Mouse (Mus musculus) lung, postnatal 10 days (tissue): ENCODE data around the gene Ltn1.

Source experiments
- DNase-seq: peaks from one replicate; pipeline ENCODE4 v3.0.0; 2021

The Ltn1 gene

DNA sequence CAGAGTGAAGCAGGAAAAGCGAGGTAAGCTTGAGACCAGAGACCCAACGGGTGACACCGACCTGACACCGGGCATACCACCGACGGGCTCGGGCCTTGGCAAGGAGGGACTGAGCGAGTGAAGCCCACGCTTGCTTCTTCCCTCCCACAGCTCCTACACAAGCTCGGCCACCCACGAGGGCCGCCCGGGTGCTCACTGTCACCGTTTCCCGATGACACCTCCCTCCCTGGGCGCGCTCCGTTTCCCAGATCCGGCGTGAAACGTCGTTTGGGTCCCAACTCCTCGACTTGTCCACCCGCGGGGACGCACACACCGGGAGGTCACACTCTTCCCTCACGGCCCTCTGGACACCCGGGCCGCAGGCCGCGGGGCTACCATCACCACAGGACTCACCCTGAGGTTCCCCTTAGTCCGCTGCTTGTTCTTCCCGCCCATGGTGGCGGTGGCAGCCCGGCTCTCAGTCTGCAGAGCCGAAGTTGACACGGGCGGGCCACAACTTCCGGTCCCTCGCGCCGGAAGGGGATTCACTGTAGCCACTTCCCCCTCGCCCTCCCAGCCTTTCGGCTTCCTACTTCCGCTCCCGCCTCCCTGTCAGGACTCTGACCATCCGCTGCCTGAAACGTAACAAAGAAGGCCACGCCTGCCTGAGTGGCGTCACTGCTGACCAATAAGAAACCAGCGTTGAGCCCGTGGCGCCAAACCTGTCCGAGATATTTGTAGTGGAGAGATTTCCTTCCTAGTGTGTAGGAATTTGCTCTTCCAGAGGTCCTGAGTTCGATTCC, at the start of gene Ltn1:
Gene Ltn1 (minus strand): TSS at position 580 of the 782 bp plus-strand sequence.
- DNase-seq, result peak; percentile 99

DNA sequence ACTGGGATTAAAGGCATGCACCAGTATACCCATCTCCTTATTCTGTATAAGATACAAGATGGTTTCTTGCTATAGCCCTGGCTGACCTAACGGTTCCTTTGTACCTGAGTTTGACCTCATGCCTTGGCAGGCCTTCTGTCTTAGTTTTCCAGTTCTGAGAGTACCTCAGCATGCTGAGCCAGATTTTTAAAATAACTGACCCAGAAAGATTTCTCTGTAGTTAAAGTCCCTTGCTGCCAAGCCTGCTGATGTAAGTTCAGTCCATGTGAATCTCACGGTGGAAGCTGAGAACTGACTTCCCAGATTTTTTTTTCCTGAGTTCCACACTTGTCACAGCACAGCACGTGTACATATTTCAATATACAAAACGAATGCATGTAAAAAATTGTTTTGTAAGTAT, 38.2 kb upstream of the Ltn1 start:
- no peak for DNase-seq

- DNase-seq, result no peak
These were observed 26.3 kb upstream of the Ltn1 start for GRCm38 (mm10) chr16:87458752-87459151.

- DNase-seq, result peak; percentile 28
These were observed 22.8 kb upstream of the Ltn1 start for GRCm38 (mm10) chr16:87455180-87455611.

GRCm38 (mm10) chr16:87454419-87455179, 22.2 kb upstream of the Ltn1 start, which contains the start of gene Usp16:
TSS of gene Usp16 (plus strand) at chr16:87454703.
- peak; percentile 96 for DNase-seq

- DNase-seq, result no peak
These were observed 20.8 kb upstream of the Ltn1 start for GRCm38 (mm10) chr16:87453226-87453625.

GRCm38 (mm10) chr16:87445528-87445927, 13.1 kb upstream of the Ltn1 start:
- no peak for DNase-seq

DNA sequence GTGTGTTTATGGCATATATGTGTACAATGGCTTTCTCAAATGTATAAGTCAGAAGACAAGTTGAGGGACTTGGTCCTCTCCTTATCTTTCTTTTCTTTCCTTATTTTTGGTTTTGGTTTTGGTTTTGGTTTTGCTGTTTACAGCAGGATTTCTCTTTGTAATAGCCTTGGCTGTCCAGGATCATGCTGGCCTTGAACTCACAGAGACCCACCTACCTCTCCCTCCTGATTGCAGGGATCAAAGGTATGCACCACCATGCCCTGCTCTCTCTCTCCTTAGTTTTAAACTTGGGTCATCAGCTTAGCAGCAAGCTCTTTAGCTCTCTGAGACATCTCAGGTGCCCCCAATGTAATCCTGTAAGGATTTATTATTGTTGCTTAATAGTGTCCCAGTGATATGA, 12.7 kb upstream of the Ltn1 start:
- DNase-seq, result no peak

DNA sequence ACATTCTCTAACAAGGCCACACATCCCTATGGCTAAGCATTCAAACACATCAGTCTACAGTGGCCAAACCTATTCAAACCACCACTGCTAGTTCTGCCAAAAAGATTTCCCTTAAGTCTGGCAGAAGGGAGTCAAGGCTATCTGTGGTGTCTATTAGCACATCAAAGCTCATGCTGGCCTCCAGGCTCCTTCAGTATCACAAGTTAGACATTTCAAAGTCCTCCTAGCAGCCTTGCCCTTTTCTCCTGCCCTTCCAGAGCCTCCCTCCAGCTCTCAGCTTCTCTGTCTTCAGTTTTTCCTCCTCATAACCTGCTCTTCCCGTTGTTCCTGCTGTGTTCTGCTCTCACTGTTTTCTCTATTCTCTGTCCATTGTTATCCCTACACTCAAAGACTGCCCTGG, 11.7 kb upstream of the Ltn1 start:
- no peak for DNase-seq

DNA sequence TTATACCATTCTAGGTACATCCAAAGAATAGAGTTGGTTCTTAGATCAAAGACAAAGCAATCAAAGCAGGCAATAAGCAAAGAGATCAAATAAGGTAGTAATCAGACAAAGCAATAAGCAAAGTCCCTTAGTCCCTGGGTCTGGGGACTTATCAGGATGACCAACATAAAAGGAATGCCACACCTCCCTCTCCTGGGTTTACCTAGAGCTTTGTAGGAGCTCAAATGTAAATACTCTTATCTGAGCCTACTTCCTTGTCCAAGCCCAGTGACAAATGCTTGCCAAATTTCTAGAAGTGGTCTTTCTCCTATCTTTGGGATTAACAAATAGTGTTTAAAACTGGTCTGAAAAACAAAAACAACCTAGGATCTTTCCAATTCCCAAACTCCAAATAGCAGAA, 10.8 kb upstream of the Ltn1 start:
- DNase-seq, result no peak

- DNase-seq, result no peak
These were observed 9.9 kb upstream of the Ltn1 start for GRCm38 (mm10) chr16:87442291-87442690.

- peak; percentile 19 for DNase-seq
These were observed 8.7 kb upstream of the Ltn1 start for GRCm38 (mm10) chr16:87441089-87441488.

DNA sequence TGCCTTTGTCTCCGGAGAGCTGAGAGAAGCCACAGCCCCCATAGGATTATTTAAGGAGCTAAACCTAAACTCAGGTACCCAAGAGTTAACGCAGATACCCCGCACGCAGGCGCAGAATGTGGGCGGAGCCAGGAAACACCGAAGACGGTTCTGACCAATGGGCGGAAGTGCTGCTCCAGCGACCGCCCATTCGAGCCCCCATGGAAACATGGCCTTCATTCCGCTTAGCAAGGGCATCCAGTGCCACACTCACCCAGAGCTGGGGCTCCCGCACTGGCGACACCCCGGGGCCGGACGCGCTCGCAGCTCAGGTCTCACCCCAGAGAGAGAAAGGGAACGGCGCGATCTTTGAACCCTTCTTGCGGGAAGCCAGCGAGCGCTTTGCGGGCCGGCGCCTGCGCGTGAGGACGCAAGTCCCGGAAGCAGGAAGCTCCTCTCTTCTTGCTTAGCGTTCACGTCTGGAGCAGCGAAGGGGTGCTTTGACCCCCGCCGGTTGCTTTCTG, 7.8 kb upstream of the Ltn1 start, which contains the start of gene Rwdd2b:
Gene Rwdd2b (minus strand): TSS at position 390 of the 503 bp plus-strand sequence.
- peak; percentile 97 for DNase-seq

DNA sequence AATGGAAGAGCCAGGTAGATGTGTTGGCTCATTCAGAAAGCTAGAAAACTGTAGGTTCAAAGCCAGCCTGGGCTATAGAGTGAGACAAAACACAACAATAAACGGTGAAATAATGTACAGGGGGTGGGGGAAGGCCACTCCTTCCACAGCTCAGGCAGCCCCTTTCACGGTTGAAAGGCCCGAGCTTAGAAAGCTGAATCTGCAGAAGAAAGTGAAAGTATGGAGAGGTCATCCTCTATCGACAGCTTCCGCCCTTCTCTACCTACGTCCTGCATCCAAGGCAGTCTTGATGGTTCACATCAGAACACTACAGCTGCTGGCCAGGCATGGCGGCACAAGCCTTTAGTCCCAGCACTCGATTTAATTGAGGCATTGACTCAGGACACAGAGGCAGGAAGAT, 6.3 kb upstream of the Ltn1 start:
- DNase-seq, result no peak

DNA sequence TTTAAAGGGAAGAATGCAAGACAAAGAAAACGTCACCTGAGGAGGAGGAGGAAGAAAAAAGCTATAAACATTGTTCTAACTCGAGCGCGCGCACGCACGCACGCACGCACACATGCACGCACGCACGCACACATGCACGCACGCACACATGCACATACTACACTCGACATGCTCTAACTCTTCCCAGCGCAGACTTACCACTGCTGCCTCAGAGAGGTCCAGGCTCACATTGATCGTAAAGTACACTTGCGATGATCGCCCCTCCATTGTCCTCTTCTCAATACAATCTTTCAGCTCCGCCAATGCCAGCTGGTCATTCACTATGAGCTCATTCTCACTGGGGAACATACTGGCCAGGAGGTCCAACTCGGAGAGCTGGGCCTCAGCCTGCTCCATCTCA, 4.7 kb upstream of the Ltn1 start:
- DNase-seq, result no peak

GRCm38 (mm10) chr16:87435411-87436205, 3.2 kb upstream of the Ltn1 start:
- DNase-seq, result no peak

DNA sequence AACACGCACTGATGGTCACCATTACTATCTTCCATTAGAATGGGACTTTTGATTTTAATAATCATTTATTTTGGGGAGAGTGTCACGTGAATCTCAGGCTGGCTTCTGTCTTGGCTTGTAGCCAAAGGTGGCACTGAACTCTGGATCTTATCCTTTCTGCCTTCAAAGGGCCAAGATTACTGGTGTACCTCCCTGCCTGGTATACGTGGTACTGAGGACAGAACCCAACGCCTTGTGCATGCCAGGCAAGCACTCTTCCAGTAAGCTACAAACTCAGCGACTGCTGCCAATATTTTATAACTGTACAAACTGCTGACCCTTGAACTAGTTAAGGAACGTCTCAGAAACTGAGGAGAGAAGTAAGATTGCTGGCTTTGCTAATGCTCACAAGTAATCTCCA, 2.5 kb upstream of the Ltn1 start:
- DNase-seq, result no peak

- no peak for DNase-seq
These were observed 1.9 kb upstream of the Ltn1 start for GRCm38 (mm10) chr16:87434266-87434665.

GRCm38 (mm10) chr16:87427516-87427915, 4.9 kb downstream of the Ltn1 start:
- peak; percentile 57 for DNase-seq

- no peak for DNase-seq
These were observed 11.8 kb downstream of the Ltn1 start for GRCm38 (mm10) chr16:87420662-87421061.

DNA sequence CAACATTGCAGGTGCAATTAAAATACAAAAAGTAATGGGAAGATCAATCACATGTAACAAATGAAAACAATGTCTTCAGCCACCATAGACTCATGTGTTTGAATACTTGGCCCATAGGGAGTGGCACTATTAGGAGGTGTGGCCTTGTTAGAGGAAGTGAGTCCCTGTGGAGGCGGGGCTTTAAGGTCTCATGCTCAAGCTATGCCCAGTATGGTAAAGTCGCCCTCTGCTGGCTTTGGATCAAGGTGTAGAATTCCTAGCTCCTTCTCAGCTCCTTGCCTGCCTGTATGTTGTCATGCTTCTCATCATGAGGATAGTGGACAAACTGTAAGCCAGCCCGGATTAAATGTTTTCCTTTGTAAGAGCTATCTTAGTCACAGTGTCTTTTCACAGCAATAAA, 27.4 kb downstream of the Ltn1 start:
- peak; percentile 51 for DNase-seq

- peak; percentile 75 for DNase-seq
These were observed 38.4 kb downstream of the Ltn1 start for GRCm38 (mm10) chr16:87393813-87394548.
